Mouse (Mus musculus) intestine, embryonic 16.5 days (tissue): ENCODE measurements around the gene Cryab. TPM values are rescaled to one million over a fixed set of nuclear protein-coding genes. Genes with fewer than 3 reads are reported as not detected.

ENCODE experiments used
- ATAC-seq: fragments of 200-750 bp; cut with Nextera tagmentation; 2 replicates; pipeline ENCODE4 v1.8.0; 2017; ENCODE audit warnings: moderate TSS enrichment, moderate library complexity
- H3K27ac ChIP-seq: fragments of 300-500 bp; sonication (generic); 2 replicates; pipeline ENCODE4 v1.5.1; 2014; ENCODE audit warnings: mild to moderate bottlenecking, low read length
- H3K27me3 ChIP-seq: fragments of 300-500 bp; sonication (generic); replicated peaks from 2 replicates; pipeline ENCODE4 v1.6.1; 2014; ENCODE audit warnings: low read length, control low read depth, mixed read lengths; ENCODE audit not compliant: control insufficient read depth, insufficient read depth
- H3K36me3 ChIP-seq: fragments of 300-500 bp; sonication (generic); 2 replicates; pipeline ENCODE4 v1.6.1; 2014; ENCODE audit warnings: low read length, control low read depth; ENCODE audit not compliant: control insufficient read depth, insufficient read depth
- H3K4me1 ChIP-seq: fragments of 300-500 bp; sonication (generic); 2 replicates; pipeline ENCODE4 v1.6.1; 2014; ENCODE audit warnings: low read length, control low read depth, mixed read lengths; ENCODE audit not compliant: control insufficient read depth, insufficient read depth
- H3K4me2 ChIP-seq: fragments of 300-500 bp; sonication (generic); 2 replicates; pipeline ENCODE4 v1.6.1; 2014; ENCODE audit warnings: low read depth, low read length, control low read depth
- H3K4me3 ChIP-seq: fragments of 300-500 bp; sonication (generic); 2 replicates; pipeline ENCODE4 v1.5.1; 2014; ENCODE audit warnings: mild to moderate bottlenecking, low read length
- H3K9ac ChIP-seq: fragments of 300-500 bp; sonication (generic); 2 replicates; pipeline ENCODE4 v1.6.1; 2014; ENCODE audit warnings: low read depth, low read length
- H3K9me3 ChIP-seq: fragments of 300-500 bp; sonication (generic); 2 replicates; pipeline ENCODE4 v1.6.1; 2016; ENCODE audit warnings: low read length, control low read depth; ENCODE audit not compliant: control insufficient read depth
- WGBS: fragments of 180-500 bp; shearing (Covaris S2); extraction: QIAGEN DNeasy Blood & Tissue Kit; methylation state at CpG from one replicate; pipeline ENCODE4 v1.1.7; 2014; 5-methylcytosine and 5-hydroxymethylcytosine counted together
- polyA plus RNA-seq: library from polyadenylated mRNA; unstranded; fragments of >200 nt; fragmentation: Nextera tagmentation; extraction: Ambion mirVana; gene quantifications from 2 replicates; pipeline ENCODE4 v1.2.1, GENCODE M21; 2015

Gene Cryab
- polyA plus RNA-seq = 62.8 and 63.6 TPM in 2 replicates

DNA sequence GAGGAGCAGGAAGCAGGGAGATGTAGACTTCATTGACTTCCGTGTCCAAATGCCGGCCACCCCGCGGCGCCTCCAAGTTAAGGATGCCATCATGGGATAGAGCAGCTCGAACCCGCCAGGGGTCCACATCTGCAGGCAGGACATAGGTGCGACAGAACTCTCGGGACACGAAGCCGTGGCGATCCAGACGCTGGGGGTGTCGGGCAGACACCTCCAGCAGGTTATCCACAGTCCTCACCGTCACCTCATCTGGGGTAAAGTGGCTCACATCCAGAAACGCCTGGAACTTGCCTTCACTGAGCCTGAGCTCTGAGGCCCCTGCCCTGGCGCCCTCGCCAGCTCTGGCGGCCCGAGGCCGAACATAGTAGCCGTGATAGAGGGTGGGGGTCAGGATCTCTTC is at the start of gene Cryab:
Gene Cryab (plus strand): TSS at position 3 of the 400 bp plus-strand sequence.
- no peaks in the 10 kb centered on the region for H3K9me3 ChIP-seq
- ATAC-seq = no peak
- no peak within 1 kb of the TSS for H3K4me2 ChIP-seq
- no peaks in the 10 kb centered on the region for H3K27me3 ChIP-seq
- peaks cover 7% of the 10 kb centered on the region; the same call in 1 of the 2 replicates for H3K4me1 ChIP-seq
- H3K27ac ChIP-seq = peak within 1 kb of the TSS; percentile 73; the same call in 1 of the 2 replicates
- WGBS = 76% methylated on average over 22 of the region's 22 CpGs
- no peak within 1 kb of the TSS for H3K4me3 ChIP-seq
- no peaks in the 10 kb centered on the region for H3K36me3 ChIP-seq
- peak within 1 kb of the TSS; percentile 11; the same call in 1 of the 2 replicates for H3K9ac ChIP-seq

DNA sequence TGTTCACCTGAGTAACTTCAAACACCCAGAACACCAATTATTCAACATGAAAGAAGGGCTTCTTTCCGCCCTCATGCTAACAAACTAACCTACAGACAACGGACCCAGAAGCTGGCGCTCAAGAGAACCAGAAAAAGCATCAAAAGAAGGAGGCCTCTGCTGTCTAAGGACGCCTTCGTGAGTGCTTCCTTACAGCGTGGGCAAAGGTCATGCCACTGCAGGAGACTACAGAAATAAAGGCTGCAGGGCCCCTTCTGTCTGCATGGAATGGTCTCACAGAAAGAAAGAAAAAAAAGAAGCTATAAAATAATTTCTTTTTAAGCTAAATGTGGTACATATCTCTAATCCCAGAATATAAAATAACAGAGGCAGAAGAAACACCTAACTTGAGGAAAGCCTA is 46.2 kb upstream of the Cryab start:
- Histone ChIP-seq H3K9me3 (no peaks in the 10 kb centered on the region), H3K9ac (no peak overlapping the region), H3K4me1 (no peaks in the 10 kb centered on the region), H3K4me2 (no peak overlapping the region), H3K27me3 (no peaks in the 10 kb centered on the region), H3K4me3 (no peak overlapping the region), H3K27ac (no peak overlapping the region), H3K36me3 (no peaks in the 10 kb centered on the region)
- WGBS = 53% methylated on average over 6 of the region's 6 CpGs
- ATAC-seq = peak; percentile 80

DNA sequence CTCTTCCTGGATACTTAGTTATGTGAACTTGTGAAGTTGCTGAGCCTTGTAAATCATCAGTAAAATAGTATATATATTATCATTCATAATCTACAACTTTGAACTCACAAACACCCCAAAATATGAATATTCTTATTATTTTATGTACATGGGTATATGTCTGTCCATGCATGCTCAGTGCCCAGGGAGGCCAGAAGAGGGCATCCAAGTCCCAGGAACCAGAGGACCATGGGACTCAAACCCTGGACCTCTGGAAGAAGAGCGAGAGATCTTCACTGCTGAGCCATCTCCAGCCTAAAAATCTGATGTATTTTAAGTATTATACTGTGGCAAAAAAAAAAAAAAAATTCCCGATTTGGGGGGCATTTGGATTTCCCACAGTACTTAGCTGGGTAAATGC is 42.0 kb upstream of the Cryab start:
- WGBS = 27% methylated on average over 2 of the region's 2 CpGs
- Histone ChIP-seq H3K9me3 (no peaks in the 10 kb centered on the region), H3K4me1 (no peaks in the 10 kb centered on the region), H3K4me3 (no peak overlapping the region), H3K9ac (no peak overlapping the region), H3K27me3 (no peaks in the 10 kb centered on the region), H3K36me3 (no peaks in the 10 kb centered on the region), H3K27ac (no peak overlapping the region), H3K4me2 (no peak overlapping the region)
- ATAC-seq = no peak

DNA sequence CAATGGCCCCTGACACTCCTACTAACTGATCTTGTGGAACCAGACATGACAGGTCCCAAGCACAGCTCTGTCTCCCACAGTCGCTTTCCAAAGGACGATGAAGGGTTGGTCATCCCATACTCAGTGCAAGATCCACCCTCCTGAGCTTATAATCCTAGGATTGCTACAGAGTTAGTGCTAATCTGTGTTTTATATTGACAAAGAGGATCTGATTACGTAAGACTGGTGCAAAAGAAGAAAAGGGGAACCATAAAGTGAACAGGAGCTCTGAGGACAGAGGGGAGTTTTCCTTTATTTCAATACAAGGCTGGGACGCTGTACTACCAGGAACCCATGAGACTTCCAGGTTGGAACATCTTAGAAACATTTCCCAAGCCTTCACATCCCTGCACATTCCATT is 39.8 kb upstream of the Cryab start:
- H3K4me1 ChIP-seq = no peaks in the 10 kb centered on the region
- no peaks in the 10 kb centered on the region for H3K27me3 ChIP-seq
- H3K4me3 ChIP-seq = no peak overlapping the region
- 85% methylated on average over 4 of the region's 4 CpGs for WGBS
- H3K36me3 ChIP-seq = no peaks in the 10 kb centered on the region
- no peaks in the 10 kb centered on the region for H3K9me3 ChIP-seq
- no peak for ATAC-seq
- H3K4me2 ChIP-seq = no peak overlapping the region
- H3K9ac ChIP-seq = no peak overlapping the region
- H3K27ac ChIP-seq = no peak overlapping the region

DNA sequence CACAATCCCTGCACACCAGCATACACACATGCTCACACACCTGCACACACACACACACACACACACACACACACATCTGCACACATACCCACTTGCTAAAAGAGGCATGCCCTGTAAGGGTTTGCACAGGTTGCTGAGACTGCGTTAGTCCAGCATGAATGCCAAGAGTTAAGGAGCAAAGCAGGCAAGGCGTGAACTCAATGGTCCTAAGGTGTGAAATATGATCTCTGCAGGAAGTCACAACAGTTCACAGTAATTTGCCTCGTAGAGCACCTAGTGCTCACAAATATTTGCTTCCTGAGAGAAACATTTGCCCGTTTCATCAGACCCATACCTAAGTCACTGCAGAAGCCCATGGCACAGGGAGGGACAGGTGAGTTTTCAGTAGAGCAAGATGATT is 36.9 kb upstream of the Cryab start:
- no peak for ATAC-seq
- Histone ChIP-seq H3K4me2 (no peak overlapping the region), H3K27ac (no peak overlapping the region), H3K4me1 (no peaks in the 10 kb centered on the region), H3K4me3 (no peak overlapping the region), H3K9me3 (no peaks in the 10 kb centered on the region), H3K9ac (no peak overlapping the region), H3K36me3 (no peaks in the 10 kb centered on the region), H3K27me3 (no peaks in the 10 kb centered on the region)
- WGBS = 49% methylated on average over 4 of the region's 4 CpGs

DNA sequence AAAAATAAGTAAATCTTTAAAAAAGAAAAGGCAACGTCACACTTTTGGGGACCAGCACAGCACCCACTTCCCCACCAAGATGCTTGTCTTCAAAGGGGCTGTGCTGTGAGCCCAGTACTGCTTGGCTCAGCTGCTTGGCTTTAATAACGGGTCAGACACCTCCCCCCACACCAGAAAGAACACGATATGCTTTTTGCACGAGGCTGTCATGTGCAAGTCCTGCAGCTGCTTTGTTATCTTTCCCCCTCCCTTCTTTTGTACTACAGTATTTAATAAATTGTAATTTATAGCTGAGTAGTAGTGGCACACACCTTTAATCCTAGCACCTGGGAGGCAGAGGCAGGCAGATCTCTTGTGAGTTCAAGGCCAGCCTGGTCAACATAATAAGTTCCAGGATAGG is 32.2 kb upstream of the Cryab start:
- Histone ChIP-seq H3K9ac (no peak overlapping the region), H3K4me3 (no peak overlapping the region), H3K27ac (no peak overlapping the region), H3K4me2 (no peak overlapping the region), H3K4me1 (peaks cover 4% of the 10 kb centered on the region; the same call in 1 of the 2 replicates), H3K36me3 (no peaks in the 10 kb centered on the region), H3K9me3 (no peaks in the 10 kb centered on the region), H3K27me3 (no peaks in the 10 kb centered on the region)
- 75% methylated on average over 4 of the region's 4 CpGs for whole genome bisulfite sequencing
- ATAC-seq = no peak

DNA sequence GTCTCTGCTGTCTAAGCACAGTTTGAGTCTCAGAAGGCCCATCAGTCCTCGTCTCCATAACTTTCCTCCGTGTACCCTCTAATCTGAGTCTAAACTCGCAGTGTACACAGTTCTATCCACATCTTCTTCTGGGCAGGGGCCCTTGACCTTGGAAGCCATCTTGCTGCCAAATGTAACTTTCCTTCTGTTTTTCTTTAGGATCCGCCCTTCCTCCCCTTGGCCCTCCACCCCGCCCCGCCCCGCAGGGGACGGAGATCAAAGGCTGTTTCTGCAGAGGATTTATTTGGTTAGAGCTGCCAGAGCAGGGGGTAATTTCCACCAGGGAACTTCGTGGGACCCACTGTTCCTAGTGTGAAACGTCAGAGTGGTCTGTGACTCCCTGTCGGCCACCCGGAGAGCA is 30.1 kb upstream of the Cryab start:
- 0 out of 2 replicates have a peak, but pooled peaks have one; percentile 28 for ATAC-seq
- Histone ChIP-seq H3K4me1 (peaks cover 7% of the 10 kb centered on the region; the same call in 1 of the 2 replicates), H3K36me3 (no peaks in the 10 kb centered on the region), H3K9ac (no peak overlapping the region), H3K4me2 (no peak overlapping the region), H3K27ac (no peak overlapping the region), H3K27me3 (no peaks in the 10 kb centered on the region), H3K4me3 (no peak overlapping the region), H3K9me3 (no peaks in the 10 kb centered on the region)
- WGBS = 28% methylated on average over 12 of the region's 12 CpGs

DNA sequence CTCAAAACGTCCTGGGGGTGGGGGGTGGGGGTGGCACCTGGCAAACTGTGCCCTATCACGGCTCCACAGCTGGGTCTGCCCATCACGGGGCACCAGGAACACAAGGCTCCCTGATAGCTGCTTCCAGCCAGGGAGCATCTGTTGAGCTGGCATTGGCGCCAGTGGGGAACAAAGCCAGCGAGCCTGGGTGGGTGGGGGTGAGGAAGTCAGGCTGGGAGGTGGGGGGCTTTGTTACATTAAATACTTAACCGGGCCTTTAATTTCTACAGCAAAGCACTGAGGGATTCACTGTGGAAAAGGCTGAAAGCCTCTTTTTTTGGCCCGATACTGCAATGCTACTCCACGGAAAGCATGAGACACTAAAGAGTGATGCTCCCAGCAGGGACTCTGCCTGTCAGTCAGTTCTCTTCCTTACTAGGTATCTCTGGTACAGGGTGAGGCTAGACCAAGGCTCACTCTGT is 28.6 kb upstream of the Cryab start:
- H3K4me1 ChIP-seq = peaks cover 7% of the 10 kb centered on the region; the same call in 1 of the 2 replicates
- no peak overlapping the region for H3K4me3 ChIP-seq
- no peaks in the 10 kb centered on the region for H3K36me3 ChIP-seq
- no peak overlapping the region for H3K9ac ChIP-seq
- ATAC-seq = no peak
- H3K9me3 ChIP-seq = no peaks in the 10 kb centered on the region
- no peak overlapping the region for H3K4me2 ChIP-seq
- H3K27ac ChIP-seq = no peak overlapping the region
- WGBS = 57% methylated on average over 8 of the region's 8 CpGs
- H3K27me3 ChIP-seq = no peaks in the 10 kb centered on the region

DNA sequence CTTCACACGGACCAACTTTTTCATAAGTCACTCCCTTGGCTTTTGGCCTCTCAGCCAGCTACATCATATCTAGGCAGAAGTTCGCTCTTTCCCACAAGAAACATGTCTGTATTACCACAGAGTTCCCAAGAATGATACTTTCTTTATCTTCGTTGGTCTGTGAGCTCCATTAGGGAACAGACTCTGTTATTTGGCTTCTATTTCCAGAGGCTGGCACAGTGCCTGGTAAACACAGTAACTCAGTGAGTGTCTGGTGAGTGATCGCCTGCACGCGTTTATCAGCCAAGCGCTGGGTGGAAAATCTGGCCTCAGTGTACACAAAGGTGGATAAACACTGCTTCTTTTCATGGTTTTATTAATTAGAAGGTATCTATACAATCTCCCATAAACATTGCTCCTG is 27.7 kb upstream of the Cryab start:
- no peak for ATAC-seq
- peak overlapping the region; percentile 40 for H3K27ac ChIP-seq

DNA sequence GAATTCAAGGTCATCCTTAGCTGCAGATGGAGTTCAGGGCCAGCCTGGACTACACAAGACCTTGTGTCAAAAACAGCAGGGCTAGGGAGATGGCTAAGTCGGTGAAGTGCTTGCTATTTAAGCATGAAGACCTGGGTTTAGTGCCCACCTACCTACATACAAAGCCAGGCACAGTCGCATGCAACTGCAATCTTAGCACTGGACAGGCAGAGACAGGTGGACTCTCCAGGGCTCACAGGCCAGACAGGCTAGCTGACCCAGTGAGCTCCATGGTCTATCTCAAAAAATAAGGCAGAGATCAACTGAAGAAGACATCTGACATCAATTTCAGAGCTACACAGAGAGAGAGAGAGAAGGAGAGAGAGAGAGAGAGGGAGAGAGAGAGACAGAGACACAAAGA is 27.0 kb upstream of the Cryab start:
- no peak overlapping the region for H3K27ac ChIP-seq
- no peak for ATAC-seq
- H3K27me3 ChIP-seq = no peaks in the 10 kb centered on the region
- H3K36me3 ChIP-seq = no peaks in the 10 kb centered on the region
- no peaks in the 10 kb centered on the region for H3K9me3 ChIP-seq
- peaks cover 7% of the 10 kb centered on the region; the same call in 1 of the 2 replicates for H3K4me1 ChIP-seq
- H3K4me3 ChIP-seq = no peak overlapping the region
- 81% methylated on average over 2 of the region's 2 CpGs for WGBS
- no peak overlapping the region for H3K9ac ChIP-seq
- H3K4me2 ChIP-seq = no peak overlapping the region

More for the DNA sequence above, 27.7 kb upstream of the Cryab start:
- H3K36me3 ChIP-seq = no peaks in the 10 kb centered on the region
- H3K9ac ChIP-seq = no peak overlapping the region
- no peaks in the 10 kb centered on the region for H3K27me3 ChIP-seq
- no peak overlapping the region for H3K4me2 ChIP-seq
- H3K4me1 ChIP-seq = peaks cover 7% of the 10 kb centered on the region; the same call in 1 of the 2 replicates
- H3K4me3 ChIP-seq = no peak overlapping the region
- H3K9me3 ChIP-seq = no peaks in the 10 kb centered on the region
- WGBS = 37% methylated on average over 7 of the region's 7 CpGs
